Mouse (Mus musculus) liver, postnatal 0 days (tissue): Measurements from ENCODE around the gene Rhebl1. TPM values are rescaled to one million over a fixed set of nuclear protein-coding genes. Genes with fewer than 3 reads are reported as not detected.

Experiments
- ATAC-seq: fragments of 200-750 bp; cut with Nextera tagmentation; 2 replicates; pipeline ENCODE4 v1.8.0; 2017; ENCODE audit warnings: mild to moderate bottlenecking, moderate library complexity
- DNase-seq: peaks from one replicate; pipeline ENCODE4 v3.0.0-alpha.2; 2016
- H3K27ac ChIP-seq: fragments of 300-500 bp; sonication (generic); 2 replicates; pipeline ENCODE4 v1.5.1; 2014; ENCODE audit warnings: antibody characterized with exemption, moderate library complexity, mild to moderate bottlenecking, low read depth
- H3K27me3 ChIP-seq: fragments of 300-500 bp; sonication (generic); 2 replicates; pipeline ENCODE4 v1.6.1; 2014; ENCODE audit warnings: low read length, control low read depth, mixed read lengths; ENCODE audit not compliant: insufficient read depth
- H3K36me3 ChIP-seq: fragments of 300-500 bp; sonication (generic); replicated peaks from 2 replicates; pipeline ENCODE4 v1.6.1; 2014; ENCODE audit warnings: mild to moderate bottlenecking, control low read depth, low read length, moderate library complexity, mixed read lengths; ENCODE audit not compliant: insufficient read depth
- H3K4me1 ChIP-seq: fragments of 300-500 bp; sonication (generic); 2 replicates; pipeline ENCODE4 v1.6.1; 2014; ENCODE audit warnings: antibody characterized with exemption, mild to moderate bottlenecking, control low read depth; ENCODE audit not compliant: insufficient read depth
- H3K4me2 ChIP-seq: fragments of 300-500 bp; sonication (generic); 2 replicates; pipeline ENCODE4 v1.6.1; 2014; ENCODE audit warnings: low read depth, mild to moderate bottlenecking, low read length, moderate library complexity, mixed read lengths
- H3K4me3 ChIP-seq: fragments of 300-500 bp; sonication (generic); 2 replicates; pipeline ENCODE4 v1.5.1; 2014; ENCODE audit warnings: low read depth, low read length
- H3K9ac ChIP-seq: fragments of 300-500 bp; sonication (generic); replicated peaks from 2 replicates; pipeline ENCODE4 v1.6.1; 2014; ENCODE audit warnings: mild to moderate bottlenecking, moderate library complexity
- H3K9me3 ChIP-seq: fragments of 300-500 bp; sonication (generic); 2 replicates; pipeline ENCODE4 v1.6.1; 2016; ENCODE audit warnings: mild to moderate bottlenecking, control low read depth, low read length, mixed read lengths
- CTCF ChIP-seq: sonication (generic); IDR thresholded peaks from 2 replicates; pipeline ENCODE4 v1.5.1; 2016; ENCODE audit warnings: antibody characterized with exemption, low read depth
- EP300 ChIP-seq: IDR thresholded peaks from 2 replicates; pipeline ENCODE4 v1.6.1; 2016; ENCODE audit warnings: antibody characterized with exemption, low read depth, mild to moderate bottlenecking
- WGBS: fragments of 180-500 bp; shearing (Covaris S2); extraction: QIAGEN DNeasy Blood & Tissue Kit; methylation state at CpG from one replicate; pipeline ENCODE4 v1.1.7; 2014; ENCODE audit not compliant: insufficient replicate concordance; 5-methylcytosine and 5-hydroxymethylcytosine counted together
- polyA plus RNA-seq: library from polyadenylated mRNA; unstranded; fragments of >200 nt; fragmentation: Nextera tagmentation; extraction: Ambion mirVana; gene quantifications from 2 replicates; pipeline ENCODE4 v1.2.1, GENCODE M21; 2015

The Rhebl1 gene
- polyA plus RNA-seq, 1 experiment from 2014 or later = 1.4 TPM

GRCm38 (mm10) chr15:98832161-98833058, 61.9 kb downstream of the Rhebl1 start:
- peak; percentile 69 for DNase-seq
- TF ChIP-seq CTCF (peak; percentile 62), EP300 (no peak)

GRCm38 (mm10) chr15:98831684-98832035, 62.7 kb downstream of the Rhebl1 start:
- Histone ChIP-seq H3K36me3 (peaks cover 43% of the 10 kb centered on the region), H3K9ac (peak overlapping the region; percentile 90), H3K4me2 (peak overlapping the region; percentile 82), H3K27ac (peak overlapping the region; percentile 99), H3K4me1 (peaks cover 42% of the 10 kb centered on the region), H3K27me3 (no peaks in the 10 kb centered on the region), H3K9me3 (no peaks in the 10 kb centered on the region), H3K4me3 (peak overlapping the region; percentile 93)
- WGBS = 7% methylated on average over 9 of the region's 9 CpGs
- ATAC-seq (peak; percentile 39), DNase-seq (no peak)
- TF ChIP-seq CTCF (no peak), EP300 (no peak)

More at GRCm38 (mm10) chr15:98832161-98833058, 61.9 kb downstream of the Rhebl1 start:
- no peak for ATAC-seq
- Histone ChIP-seq H3K9me3 (no peaks in the 10 kb centered on the region), H3K36me3 (peaks cover 50% of the 10 kb centered on the region), H3K9ac (peak overlapping the region; percentile 41; the same call in 1 of the 2 replicates), H3K4me2 (peak overlapping the region; percentile 82), H3K4me3 (peak overlapping the region; percentile 93), H3K4me1 (peaks cover 41% of the 10 kb centered on the region), H3K27ac (peak overlapping the region; percentile 99), H3K27me3 (no peaks in the 10 kb centered on the region)
- WGBS = 31% methylated on average over 12 of the region's 12 CpGs

- peak; percentile 70 for TF ChIP-seq CTCF
- TF ChIP-seq EP300 = peak; percentile 77
- Histone ChIP-seq H3K9me3 (no peaks in the 10 kb centered on the region), H3K36me3 (peaks cover 39% of the 10 kb centered on the region), H3K27ac (peak within 1 kb of the TSS; percentile 99), H3K4me3 (peak within 1 kb of the TSS; percentile 93), H3K27me3 (no peaks in the 10 kb centered on the region), H3K9ac (peak within 1 kb of the TSS; percentile 90), H3K4me2 (peak within 1 kb of the TSS; percentile 82), H3K4me1 (peaks cover 42% of the 10 kb centered on the region)
- DNase-seq = peak; percentile 98
- under 1% methylated on average over 59 of the region's 66 CpGs for WGBS
- peak; percentile 93 for ATAC-seq
These were observed 63.3 kb downstream of the Rhebl1 start, which contains the start of gene Prkag1 for GRCm38 (mm10) chr15:98830736-98831683. Gene Prkag1 (minus strand): TSS chr15:98831521.

Other genes starting within 250 kb of the Rhebl1 start
- gene Ddx23, start 231.6 kb downstream of the Rhebl1 start, polyA plus RNA-seq = 4.7 and 9.2 TPM in 2 replicates
- 0.94 and 1.2 TPM in 2 replicates for gene Rnd1, start 217.1 kb downstream of the Rhebl1 start, polyA plus RNA-seq
- gene Ccdc65, start 186.3 kb downstream of the Rhebl1 start, polyA plus RNA-seq = not detected in 2 replicates
- gene Fkbp11, start 166.3 kb downstream of the Rhebl1 start, polyA plus RNA-seq = 58.5 and 62.4 TPM in 2 replicates
- gene Arf3, start 131.3 kb downstream of the Rhebl1 start, polyA plus RNA-seq = 9.6 and 10.4 TPM in 2 replicates
- 0.04 and 0.08 TPM in 2 replicates for gene Wnt10b, start 116.4 kb downstream of the Rhebl1 start, polyA plus RNA-seq
- not detected in 2 replicates for gene Wnt1, start 104.7 kb downstream of the Rhebl1 start, polyA plus RNA-seq
- not detected in 2 replicates for gene Ddn, start 85.0 kb downstream of the Rhebl1 start, polyA plus RNA-seq
- 42.0 and 47.4 TPM in 2 replicates for gene Prkag1, start 63.0 kb downstream of the Rhebl1 start, polyA plus RNA-seq
- 3.0 and 3.6 TPM in 2 replicates for gene Kmt2d, start 23.3 kb downstream of the Rhebl1 start, polyA plus RNA-seq
- 0.07 TPM in 1 of 2 replicates, not detected in the other for gene Dhh, start 4.0 kb upstream of the Rhebl1 start, polyA plus RNA-seq
- gene Lmbr1l, start 23.7 kb upstream of the Rhebl1 start, polyA plus RNA-seq = 4.9 and 5.1 TPM in 2 replicates
- 389 and 423 TPM in 2 replicates for gene Tuba1b, start 40.0 kb upstream of the Rhebl1 start, polyA plus RNA-seq
- gene Gm49450, start 59.0 kb upstream of the Rhebl1 start, polyA plus RNA-seq = not detected in 2 replicates
- 28.1 and 28.7 TPM in 2 replicates for gene Tuba1a, start 59.2 kb upstream of the Rhebl1 start, polyA plus RNA-seq
- gene Tuba1c, start 135.4 kb upstream of the Rhebl1 start, polyA plus RNA-seq = 149 and 152 TPM in 2 replicates
- gene Prph, start 160.6 kb upstream of the Rhebl1 start, polyA plus RNA-seq = 0.53 and 0.85 TPM in 2 replicates
- 5.6 and 6.7 TPM in 2 replicates for gene Troap, start 180.0 kb upstream of the Rhebl1 start, polyA plus RNA-seq
- 0.12 TPM in 1 of 2 replicates, not detected in the other for gene C1ql4, start 193.3 kb upstream of the Rhebl1 start, polyA plus RNA-seq
- 28.2 and 29.6 TPM in 2 replicates for gene Dnajc22, start 198.6 kb upstream of the Rhebl1 start, polyA plus RNA-seq
- gene Spats2, start 231.4 kb upstream of the Rhebl1 start, polyA plus RNA-seq = 4.0 and 4.7 TPM in 2 replicates